15 mouse cellular contexts compared by ENCODE assay signal in the genomic region with DNA sequence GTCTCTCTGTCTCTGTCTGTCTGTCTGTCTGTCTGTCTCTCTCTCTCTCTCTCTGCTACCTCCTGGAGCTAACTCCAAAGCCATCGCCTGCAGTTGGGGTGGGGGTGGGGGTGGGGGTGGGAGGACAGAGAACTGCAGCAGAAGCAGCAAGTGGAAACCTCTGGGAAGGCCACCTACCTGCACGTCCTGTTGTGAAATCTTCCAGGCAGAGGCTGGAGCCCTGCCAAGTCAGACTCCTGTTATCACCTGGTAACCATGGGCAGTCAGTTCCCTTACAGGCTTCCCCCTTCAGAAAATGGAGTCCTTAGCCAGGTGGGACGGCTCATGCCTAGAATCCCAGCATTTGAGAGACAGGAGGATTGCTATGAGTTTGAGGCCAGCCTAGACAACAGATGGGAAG.
A peak's percentile ranks its signal among the peaks of the same experiment; 100 is the strongest.
DNase-seq lines count a peak whose midpoint lies in the region; ATAC-seq lines count a peak whose summit lies in the region.
"Had no signal": no experiment of that assay in that cellular context is flagged by ENCODE, and none has a peak within 500 bp of the region (broad histone marks: within the 10 kb centered on the region; RNA-seq: fewer than 3 reads in every experiment).

No protein-coding gene starts in this region.

- H3K9ac ChIP-seq in forebrain, embryonic 12.5 days: no peak overlapping the region
- no peak overlapping the region for H3K9ac ChIP-seq in forebrain, embryonic 16.5 days (replicated peaks; ENCODE audit: low read depth, low read length)
- H3K9ac ChIP-seq in liver, embryonic 12.5 days: no peak overlapping the region
- H3K9ac ChIP-seq in intestine, embryonic 16.5 days (ENCODE audit: low read depth, low read length): no peak overlapping the region
- H3K9ac ChIP-seq: embryonic facial prominence, embryonic 13.5 days; forebrain, embryonic 13.5 days; limb, embryonic 12.5 days had no signal

- H3K4me2 ChIP-seq in forebrain, embryonic 12.5 days: 0 out of 2 replicates have a peak overlapping the region, but pooled peaks have one; percentile 15
- no peak overlapping the region for H3K4me2 ChIP-seq in forebrain, embryonic 16.5 days (ENCODE audit: low read length)
- no peak overlapping the region for H3K4me2 ChIP-seq in liver, embryonic 12.5 days
- no peak overlapping the region for H3K4me2 ChIP-seq in intestine, embryonic 16.5 days (ENCODE audit: low read depth, low read length)
- H3K4me2 ChIP-seq: embryonic facial prominence, embryonic 13.5 days; limb, embryonic 12.5 days had no signal

- H3K4me1 ChIP-seq in forebrain, embryonic 12.5 days: peaks cover 24% of the 10 kb centered on the region
- H3K4me1 ChIP-seq in forebrain, embryonic 16.5 days (replicated peaks; ENCODE audit: control insufficient read depth, insufficient read depth, low read length): peaks cover 16% of the 10 kb centered on the region
- peaks cover 16% of the 10 kb centered on the region for H3K4me1 ChIP-seq in liver, embryonic 12.5 days
- 0 out of 2 replicates have a peak, but pooled peaks cover 4% of the 10 kb centered on the region for H3K4me1 ChIP-seq in intestine, embryonic 16.5 days (ENCODE audit: control insufficient read depth, insufficient read depth, low read length)

- H3K4me3 ChIP-seq in forebrain, embryonic 12.5 days (replicated peaks): no peak overlapping the region
- H3K4me3 ChIP-seq in forebrain, embryonic 16.5 days (replicated peaks; ENCODE audit: low read length): no peak overlapping the region
- no peak overlapping the region for H3K4me3 ChIP-seq in liver, embryonic 12.5 days
- H3K4me3 ChIP-seq in intestine, embryonic 16.5 days (ENCODE audit: low read length): no peak overlapping the region
- H3K4me3 ChIP-seq: embryonic facial prominence, embryonic 13.5 days; forebrain, embryonic 13.5 days; limb, embryonic 12.5 days had no signal

- H3K9me3 ChIP-seq in forebrain, embryonic 12.5 days: no peaks in the 10 kb centered on the region
- H3K9me3 ChIP-seq in forebrain, embryonic 16.5 days (ENCODE audit: control insufficient read depth, low read length): no peaks in the 10 kb centered on the region
- H3K9me3 ChIP-seq in liver, embryonic 12.5 days (replicated peaks): no peaks in the 10 kb centered on the region
- no peaks in the 10 kb centered on the region for H3K9me3 ChIP-seq in intestine, embryonic 16.5 days (ENCODE audit: control insufficient read depth, low read length)
- H3K9me3 ChIP-seq: embryonic facial prominence, embryonic 13.5 days; forebrain, embryonic 13.5 days; limb, embryonic 12.5 days had no signal

- peaks cover 62% of the 10 kb centered on the region for H3K27me3 ChIP-seq in forebrain, embryonic 12.5 days
- H3K27me3 ChIP-seq in forebrain, embryonic 16.5 days (replicated peaks; ENCODE audit: control insufficient read depth, insufficient read depth, low read length): no peaks in the 10 kb centered on the region
- peaks cover 9% of the 10 kb centered on the region; the same call in 1 of the 2 replicates for H3K27me3 ChIP-seq in liver, embryonic 12.5 days (replicated peaks)
- H3K27me3 ChIP-seq in intestine, embryonic 16.5 days (replicated peaks; ENCODE audit: control insufficient read depth, insufficient read depth, low read length): no peaks in the 10 kb centered on the region
- H3K27me3 ChIP-seq: forebrain, embryonic 13.5 days had no signal

- no peak overlapping the region for H3K27ac ChIP-seq in forebrain, embryonic 12.5 days
- H3K27ac ChIP-seq in forebrain, embryonic 16.5 days (ENCODE audit: low read length): no peak overlapping the region
- H3K27ac ChIP-seq in liver, embryonic 12.5 days: no peak overlapping the region
- no peak overlapping the region for H3K27ac ChIP-seq in intestine, embryonic 16.5 days (ENCODE audit: low read length)
- H3K27ac ChIP-seq: embryonic facial prominence, embryonic 13.5 days; limb, embryonic 12.5 days had no signal

- ATAC-seq in forebrain, embryonic 12.5 days (ENCODE audit: low FRiP score): no peak
- ATAC-seq in forebrain, embryonic 16.5 days: no peak
- ATAC-seq in liver, embryonic 12.5 days: no peak
- peak; percentile 60 for ATAC-seq in intestine, embryonic 16.5 days
- ATAC-seq: inflammation-experienced regulatory T-cells, adult 6 months had no signal

- DNase-seq in liver: peak; percentile 46
- peak; percentile 50 for DNase-seq in lung, postnatal 25 days (ENCODE audit: low spot score)
- DNase-seq in adrenal gland, postnatal 10 days: no peak
- DNase-seq in ovary, postnatal 10 days (ENCODE audit: low spot score): no peak
- DNase-seq: adrenal gland, adult 8-10 months; gastrocnemius, postnatal 14 days; right cerebral cortex, postnatal 25 days had no signal

- H3K36me3 ChIP-seq in forebrain, embryonic 12.5 days (replicated peaks): no peaks in the 10 kb centered on the region
- H3K36me3 ChIP-seq in forebrain, embryonic 16.5 days (ENCODE audit: control insufficient read depth, insufficient read depth): no peaks in the 10 kb centered on the region
- no peaks in the 10 kb centered on the region for H3K36me3 ChIP-seq in liver, embryonic 12.5 days
- no peaks in the 10 kb centered on the region for H3K36me3 ChIP-seq in intestine, embryonic 16.5 days (ENCODE audit: control insufficient read depth, insufficient read depth, low read length)
- H3K36me3 ChIP-seq: embryonic facial prominence, embryonic 13.5 days; limb, embryonic 12.5 days had no signal

- 19% methylated on average over 3 of the region's 3 CpGs for WGBS in forebrain, embryonic 12.5 days
- 29% methylated on average over 2 of the region's 3 CpGs for WGBS in forebrain, embryonic 16.5 days
- WGBS in liver, embryonic 12.5 days (ENCODE audit: insufficient replicate concordance): 28% methylated on average over 3 of the region's 3 CpGs
- WGBS in intestine, embryonic 16.5 days: 26% methylated on average over 3 of the region's 3 CpGs

Comparison
In these comparisons a context has a peak if more than half of its experiments do, and no peak if none do; other contexts are left out.
1. DNase-seq: peak in liver (single experiment) and lung, postnatal 25 days (single experiment); none in adrenal gland, postnatal 10 days (single experiment) and ovary, postnatal 10 days (single experiment).